Mouse (Mus musculus): ENCODE data around the gene Tent2.

GRCm38 (mm10) chr13:93096643-93097042, 95.5 kb downstream of the Tent2 start:
- TF ChIP-seq CTCF (IDR thresholded peaks at IDR 0.05; ENCODE audit: low read depth) (no peak), EP300 (IDR thresholded peaks at IDR 0.05; ENCODE audit: low read depth) (no peak)

Measured in liver, embryonic 14.5 days (tissue).